Mouse (Mus musculus): ENCODE measurements around the gene Slit2.

The Slit2 gene

GRCm38 (mm10) chr5:48050637-48051314 lies 67.8 kb downstream of the Slit2 start:
- DNase-seq (ENCODE audit: low spot score in 2 of 2) = no peak

GRCm38 (mm10) chr5:48058612-48059011 lies 75.7 kb downstream of the Slit2 start:
- DNase-seq (ENCODE audit: low spot score in 2 of 2) = no peak

GRCm38 (mm10) chr5:48060715-48061114 lies 77.8 kb downstream of the Slit2 start:
- no peak for DNase-seq (ENCODE audit: low spot score in 2 of 2)

GRCm38 (mm10) chr5:48078730-48079129 lies 95.8 kb downstream of the Slit2 start:
- DNase-seq (ENCODE audit: low spot score in 2 of 2) = no peak

GRCm38 (mm10) chr5:48081223-48081881 lies 98.4 kb downstream of the Slit2 start:
- DNase-seq (ENCODE audit: low spot score in 2 of 2) = no peak

GRCm38 (mm10) chr5:48113400-48113799 lies 130.5 kb downstream of the Slit2 start:
- DNase-seq (ENCODE audit: low spot score in 2 of 2) = no peak

- no peak for DNase-seq (ENCODE audit: low spot score in 2 of 2)
These were observed 132.1 kb downstream of the Slit2 start for GRCm38 (mm10) chr5:48114969-48115537.

GRCm38 (mm10) chr5:48122651-48123050 lies 139.7 kb downstream of the Slit2 start:
- no peak for DNase-seq (ENCODE audit: low spot score in 2 of 2)

- no peak for DNase-seq (ENCODE audit: low spot score in 2 of 2)
These were observed 143.0 kb downstream of the Slit2 start for GRCm38 (mm10) chr5:48125770-48126423.

GRCm38 (mm10) chr5:48129981-48130380 lies 147.0 kb downstream of the Slit2 start:
- no peak for DNase-seq (ENCODE audit: low spot score in 2 of 2)

GRCm38 (mm10) chr5:48136571-48136970 lies 153.6 kb downstream of the Slit2 start:
- peak in 1 of 2 experiments; percentile 39 for DNase-seq (ENCODE audit: low spot score in 2 of 2)

GRCm38 (mm10) chr5:48138849-48139487 lies 156.0 kb downstream of the Slit2 start:
- no peak for DNase-seq (ENCODE audit: low spot score in 2 of 2)

- DNase-seq (ENCODE audit: low spot score in 2 of 2) = no peak
These were observed 156.5 kb downstream of the Slit2 start for GRCm38 (mm10) chr5:48139488-48139862.

GRCm38 (mm10) chr5:48146082-48146481 lies 163.1 kb downstream of the Slit2 start:
- DNase-seq (ENCODE audit: low spot score in 2 of 2) = no peak

- DNase-seq (ENCODE audit: low spot score in 2 of 2) = no peak
These were observed 177.9 kb downstream of the Slit2 start for GRCm38 (mm10) chr5:48160829-48161228.

- no peak for DNase-seq (ENCODE audit: low spot score in 2 of 2)
These were observed 198.8 kb downstream of the Slit2 start for GRCm38 (mm10) chr5:48181646-48182302.

GRCm38 (mm10) chr5:48184358-48184757 lies 201.4 kb downstream of the Slit2 start:
- no peak for DNase-seq (ENCODE audit: low spot score in 2 of 2)

- DNase-seq (ENCODE audit: low spot score in 2 of 2) = no peak
These were observed 204.9 kb downstream of the Slit2 start for GRCm38 (mm10) chr5:48187819-48188218.

- no peak for DNase-seq (ENCODE audit: low spot score in 2 of 2)
These were observed 216.4 kb downstream of the Slit2 start for GRCm38 (mm10) chr5:48199380-48199779.

GRCm38 (mm10) chr5:48215248-48215647 lies 232.3 kb downstream of the Slit2 start:
- DNase-seq (ENCODE audit: low spot score in 2 of 2) = no peak

- DNase-seq (ENCODE audit: low spot score in 2 of 2) = no peak
These were observed 236.8 kb downstream of the Slit2 start for GRCm38 (mm10) chr5:48219624-48220155.
